Mouse (Mus musculus) adrenal gland, postnatal 14 days (tissue): Measurements from ENCODE around the gene Lhfp. TPM values are rescaled to one million over a fixed set of nuclear protein-coding genes. Genes with fewer than 3 reads are reported as not detected.
"Not testable (repeated sequence)": the region's sequence is repeated elsewhere in the genome, so short reads cannot be mapped to it uniquely, and the experiment has no call there.

ENCODE experiments used
- DNase-seq: peaks from one replicate; pipeline ENCODE4 v3.0.0; 2021; ENCODE audit warnings: mixed read lengths
- total RNA-seq: library from RNA; stranded (reverse); gene quantifications from 2 replicates; pipeline ENCODE4 v1.2.3, GENCODE M21; 2021

The Lhfp gene
- total RNA-seq, 1 experiment from 2014 or later, result 24.5 TPM

DNA sequence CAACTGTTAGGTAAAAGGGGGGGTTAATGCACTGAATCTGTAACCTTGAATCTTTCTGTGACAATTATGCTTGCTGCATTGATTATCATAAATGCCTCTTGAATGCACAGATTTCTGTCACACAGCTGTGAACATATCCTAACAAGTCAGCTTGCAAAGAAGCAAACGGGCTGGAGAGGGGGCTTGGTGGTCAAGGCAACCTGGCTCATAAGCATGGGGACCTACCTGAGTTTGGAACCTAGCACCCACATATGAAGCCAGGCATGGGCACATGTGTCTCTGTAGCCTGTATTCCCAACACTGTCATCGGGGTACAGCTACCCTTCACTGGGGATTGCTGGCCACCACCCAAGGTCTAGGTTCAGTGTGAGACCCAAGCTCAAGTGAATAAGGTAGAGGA, 48.6 kb downstream of the Lhfp start:
- no peak for DNase-seq

GRCm38 (mm10) chr3:53100210-53100609, 58.9 kb downstream of the Lhfp start:
- no peak for DNase-seq

- DNase-seq, result no peak
These were observed 59.5 kb downstream of the Lhfp start for GRCm38 (mm10) chr3:53100803-53101202.

DNA sequence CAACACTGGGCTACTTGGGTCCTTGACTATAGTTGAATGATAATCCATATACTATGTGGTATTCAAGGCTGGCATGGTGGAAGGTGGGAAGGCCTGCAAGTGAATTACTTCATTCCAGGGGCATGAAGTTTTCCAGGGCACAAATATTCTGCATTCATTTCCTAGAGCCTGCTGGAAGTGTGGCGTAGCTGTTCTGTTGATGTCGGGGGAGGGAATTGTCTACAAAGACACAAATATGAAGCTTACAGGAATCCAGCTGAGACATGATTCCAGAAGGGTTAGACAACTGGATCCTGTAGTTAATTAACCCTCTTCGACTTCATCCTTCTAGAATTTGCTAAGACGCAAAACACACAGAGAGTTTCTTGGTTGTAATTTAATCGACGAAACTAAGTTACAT, 60.4 kb downstream of the Lhfp start:
- DNase-seq, result no peak

- DNase-seq, result peak; percentile 6
These were observed 60.9 kb downstream of the Lhfp start for GRCm38 (mm10) chr3:53102131-53102756.

- no peak for DNase-seq
These were observed 61.4 kb downstream of the Lhfp start for GRCm38 (mm10) chr3:53102757-53103153.

- no peak for DNase-seq
These were observed 67.5 kb downstream of the Lhfp start for GRCm38 (mm10) chr3:53108594-53109373.

GRCm38 (mm10) chr3:53109879-53110278, 68.6 kb downstream of the Lhfp start:
- no peak for DNase-seq

DNA sequence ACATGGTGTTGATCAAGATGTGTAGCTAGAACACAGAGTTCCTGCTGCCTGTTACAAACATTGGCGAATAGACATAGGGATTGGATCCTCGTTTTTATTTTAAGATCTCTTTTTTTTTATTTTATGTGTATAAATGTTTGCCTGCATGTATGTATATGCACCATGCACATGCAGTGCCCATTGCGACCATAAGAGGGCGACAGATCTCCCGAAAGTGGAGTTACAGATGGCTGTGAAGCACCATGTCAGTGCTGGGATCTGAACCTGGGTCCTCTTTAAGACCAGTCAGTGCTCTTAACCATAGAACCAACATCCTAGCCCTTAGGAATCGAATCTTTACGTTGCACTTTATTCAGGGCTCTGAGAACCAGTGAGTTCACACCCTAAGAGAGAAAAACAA, 70.7 kb downstream of the Lhfp start:
- no peak for DNase-seq

DNA sequence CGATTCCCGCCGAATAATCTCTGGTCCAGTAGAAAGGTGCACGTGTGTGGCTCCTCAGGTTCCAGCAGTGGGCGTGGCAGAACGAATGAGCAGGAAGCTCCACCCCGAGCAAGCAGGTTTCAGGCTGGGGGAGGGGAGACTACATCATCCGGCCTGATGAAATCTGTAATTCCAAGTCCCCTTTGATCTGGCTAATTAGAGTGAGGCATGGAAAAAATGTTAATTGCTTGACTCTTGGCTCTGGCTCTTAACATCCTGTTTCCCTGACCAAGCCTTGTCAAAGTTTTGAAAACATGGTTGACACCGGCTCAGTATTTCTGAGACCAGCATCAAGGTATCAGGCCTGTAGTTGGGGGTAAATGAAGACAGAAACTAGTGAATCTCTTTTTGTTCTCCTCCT, 77.4 kb downstream of the Lhfp start:
- DNase-seq, result not testable (repeated sequence)

DNA sequence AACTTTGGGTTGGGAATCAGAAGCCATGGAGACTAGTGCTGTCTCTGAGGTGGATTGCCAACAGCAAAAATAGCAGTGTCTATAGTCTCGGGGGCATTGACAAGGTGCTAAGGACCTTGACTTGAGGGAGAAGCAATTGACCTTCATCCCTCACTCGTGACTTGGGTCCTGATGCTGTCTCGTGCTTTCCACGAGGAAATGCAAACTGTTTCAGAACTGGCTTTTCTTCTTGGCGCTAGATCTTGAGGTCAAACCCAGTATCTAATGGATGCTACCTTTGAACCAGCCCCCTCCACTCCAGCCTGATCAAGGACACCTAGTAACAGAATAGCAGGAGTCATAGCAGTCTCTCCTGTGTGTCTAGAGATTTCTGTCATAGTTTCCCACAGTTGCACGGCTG, 78.7 kb downstream of the Lhfp start:
- no peak for DNase-seq

- no peak for DNase-seq
These were observed 84.2 kb downstream of the Lhfp start for GRCm38 (mm10) chr3:53125495-53125894.

DNA sequence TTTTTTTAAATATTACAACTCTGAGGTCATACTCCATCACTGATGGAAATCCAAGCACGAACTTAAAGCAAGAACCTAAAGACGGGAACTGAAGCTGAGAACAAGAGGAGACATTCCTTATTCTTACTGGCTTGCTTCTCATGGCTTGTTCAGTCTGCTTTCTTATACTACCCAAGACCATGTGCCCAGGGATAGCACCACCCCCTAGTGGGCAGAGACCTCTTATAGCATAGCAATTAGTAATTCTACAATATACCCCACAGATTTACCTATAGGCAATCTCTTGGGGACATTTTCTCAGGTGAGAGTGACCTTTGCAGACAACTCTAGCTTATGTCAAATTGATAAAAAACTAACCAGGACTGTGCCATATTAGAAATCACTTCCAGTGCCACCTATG, 97.5 kb downstream of the Lhfp start:
- DNase-seq, result no peak

- DNase-seq, result no peak
These were observed 97.9 kb downstream of the Lhfp start for GRCm38 (mm10) chr3:53139205-53139604.

DNA sequence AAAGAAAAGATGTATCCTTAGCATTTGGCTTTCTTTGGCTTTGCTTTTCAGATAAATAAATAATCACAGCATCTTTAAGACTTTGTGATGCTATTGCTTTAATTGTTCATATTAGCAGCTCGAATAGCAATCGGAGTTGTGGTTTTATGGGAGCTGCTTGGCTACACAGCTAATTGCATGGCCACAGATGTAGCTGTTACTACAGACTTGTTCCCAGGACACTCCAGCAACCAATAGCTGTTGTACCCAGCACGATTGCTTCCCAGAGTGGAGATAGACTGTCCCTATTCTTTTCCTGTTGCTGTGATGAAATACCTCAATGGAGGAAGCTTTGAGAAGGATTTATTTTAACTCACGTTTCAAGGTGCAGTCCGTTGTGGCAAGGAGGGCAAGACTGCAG, 98.3 kb downstream of the Lhfp start:
- no peak for DNase-seq

DNA sequence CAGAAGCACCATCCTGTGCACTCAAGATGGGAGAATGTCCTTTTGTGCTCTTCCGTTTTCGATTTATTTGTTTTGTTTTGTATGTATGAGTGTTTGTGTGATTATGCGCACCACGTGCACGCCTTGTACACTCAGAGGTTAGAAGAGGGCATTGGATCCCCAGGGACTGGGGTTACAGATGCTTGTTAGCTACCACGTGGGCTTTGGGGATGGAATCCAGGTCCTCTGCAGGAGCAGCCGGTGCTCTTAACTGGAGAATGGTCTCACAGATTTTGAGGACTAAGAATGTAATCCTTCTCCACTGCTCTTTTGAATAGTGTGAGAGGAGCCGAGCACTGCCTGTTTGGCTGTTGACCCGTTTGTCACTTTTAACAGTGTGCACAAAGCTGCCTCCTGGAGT, 101.2 kb downstream of the Lhfp start:
- peak; percentile 27 for DNase-seq

DNA sequence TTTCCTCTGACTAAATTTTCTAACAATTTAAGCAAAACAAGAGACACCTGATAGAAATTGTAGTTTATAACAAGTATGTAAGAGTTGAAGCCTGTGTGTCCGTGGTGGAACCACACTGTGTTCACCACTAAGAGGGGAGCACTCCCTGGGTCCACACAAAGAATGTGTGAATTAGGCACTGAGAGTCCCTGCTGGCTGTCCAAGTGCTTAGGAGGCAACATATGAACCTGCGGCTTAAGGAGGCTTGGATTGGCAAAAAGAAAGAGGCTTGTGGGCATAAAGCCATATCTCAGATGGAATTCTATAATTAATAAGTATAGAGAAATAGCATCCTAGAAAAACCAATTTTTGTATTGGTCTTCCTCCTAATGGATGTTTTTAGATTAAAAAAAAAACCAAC, 104.2 kb downstream of the Lhfp start:
- DNase-seq, result no peak

GRCm38 (mm10) chr3:53145946-53146345, 104.6 kb downstream of the Lhfp start:
- no peak for DNase-seq

- DNase-seq, result no peak
These were observed 105.7 kb downstream of the Lhfp start for GRCm38 (mm10) chr3:53147001-53147400.

DNA sequence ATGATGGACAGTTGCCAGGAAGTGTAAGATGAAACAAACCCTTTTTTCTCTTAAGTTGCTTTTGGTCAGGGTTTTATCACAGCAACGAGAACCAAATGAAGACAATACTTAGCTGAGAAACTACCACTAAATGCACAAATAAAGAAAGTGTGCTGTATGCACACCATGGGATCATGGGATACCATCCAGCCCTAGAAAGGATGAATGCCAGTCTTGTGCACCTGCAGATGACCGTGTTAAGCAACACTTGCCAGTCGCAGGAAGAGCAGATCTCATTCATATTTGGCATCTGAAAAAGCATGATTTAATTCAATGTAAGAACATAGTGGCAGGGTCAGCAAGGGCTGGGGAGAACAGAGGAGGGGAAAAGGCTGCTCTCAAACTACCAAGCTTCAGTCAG, 107.4 kb downstream of the Lhfp start:
- DNase-seq, result no peak

DNA sequence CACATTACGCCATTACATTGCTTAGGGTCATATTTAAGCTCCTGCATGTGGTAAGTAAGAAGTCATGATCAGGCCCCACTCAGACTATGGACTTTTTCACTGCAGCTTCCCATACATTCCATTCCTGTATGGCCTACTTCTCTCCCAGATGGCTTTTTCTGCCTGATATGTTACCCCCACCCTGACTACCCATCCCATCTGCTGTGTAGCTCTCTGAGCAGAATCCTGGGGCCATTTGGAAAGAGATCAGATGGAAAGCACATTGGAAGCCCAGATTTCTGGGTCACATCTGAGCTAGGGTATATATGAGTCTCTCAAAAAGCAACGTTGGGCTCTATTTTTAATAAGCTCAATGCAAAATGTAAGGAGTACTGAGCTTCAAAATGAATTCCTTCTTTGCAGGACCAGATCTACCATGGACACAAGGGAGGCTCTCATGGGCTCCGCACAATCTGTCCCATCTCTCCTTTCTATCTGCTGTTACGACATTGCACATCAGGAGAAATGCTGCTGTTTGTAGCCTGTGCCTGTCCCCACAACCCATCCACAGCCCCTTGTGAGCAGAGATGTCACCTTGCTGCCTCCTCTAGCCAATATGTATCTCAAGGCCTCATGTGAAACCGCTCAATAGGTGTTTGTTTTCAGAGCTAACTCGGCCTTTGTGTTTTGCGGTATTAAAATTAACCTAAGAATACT, 108.4 kb downstream of the Lhfp start:
- no peak for DNase-seq

GRCm38 (mm10) chr3:53151081-53151480, 109.8 kb downstream of the Lhfp start:
- DNase-seq, result no peak

DNA sequence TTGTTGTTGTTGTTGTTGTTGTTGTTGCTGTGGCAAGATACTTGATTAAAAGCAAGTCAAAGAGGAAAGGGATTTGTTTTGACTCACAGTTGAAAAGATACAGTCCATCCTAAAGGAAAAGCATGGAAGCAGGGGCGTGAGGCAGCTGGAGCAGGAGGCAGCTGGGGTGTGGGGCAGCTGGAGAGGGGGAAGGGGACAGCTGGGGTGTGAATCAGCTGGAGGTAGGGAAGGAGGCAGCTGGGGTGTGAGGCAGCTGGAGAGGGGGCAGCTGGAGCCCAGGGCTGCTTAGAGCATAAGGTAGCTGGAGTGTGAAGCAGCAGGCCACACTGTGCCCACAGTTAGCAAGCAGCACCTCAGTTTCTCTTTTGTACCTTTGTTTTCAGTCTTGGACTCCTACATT, 110.3 kb downstream of the Lhfp start:
- DNase-seq, result no peak

GRCm38 (mm10) chr3:53161963-53162362, 120.6 kb downstream of the Lhfp start:
- DNase-seq, result no peak
